Mouse (Mus musculus): ENCODE data around the gene Sike1.

Sike1 gene

GRCm38 (mm10) chr3:103026174-103026573 lies 30.7 kb downstream of the Sike1 start:
- DNase-seq (ENCODE audit: low spot score) = peak; percentile 18

GRCm38 (mm10) chr3:103040285-103040684 lies 44.8 kb downstream of the Sike1 start:
- no peak for DNase-seq (ENCODE audit: low spot score)

GRCm38 (mm10) chr3:103040861-103041379 lies 45.4 kb downstream of the Sike1 start:
- DNase-seq (ENCODE audit: low spot score) = no peak

GRCm38 (mm10) chr3:103056016-103056595 lies 60.6 kb downstream of the Sike1 start:
- peak; percentile 8 for DNase-seq (ENCODE audit: low spot score)

- DNase-seq (ENCODE audit: low spot score) = no peak
Observed at GRCm38 (mm10) chr3:103057752-103058151, 62.2 kb downstream of the Sike1 start.

Measured in adipocyte (in vitro differentiated cells).